Mouse (Mus musculus) thymus, adult 18-20 months (tissue): ENCODE measurements around the gene Trim31.
"Not testable (repeated sequence)": the region's sequence is repeated elsewhere in the genome, so short reads cannot be mapped to it uniquely, and the experiment has no call there.

ENCODE experiments used
- DNase-seq, 2 experiments: peaks; one replicate each; pipeline ENCODE4 v3.0.0; 2022; ENCODE audit warnings: mixed read lengths in 2 of 2

Trim31 gene

DNA sequence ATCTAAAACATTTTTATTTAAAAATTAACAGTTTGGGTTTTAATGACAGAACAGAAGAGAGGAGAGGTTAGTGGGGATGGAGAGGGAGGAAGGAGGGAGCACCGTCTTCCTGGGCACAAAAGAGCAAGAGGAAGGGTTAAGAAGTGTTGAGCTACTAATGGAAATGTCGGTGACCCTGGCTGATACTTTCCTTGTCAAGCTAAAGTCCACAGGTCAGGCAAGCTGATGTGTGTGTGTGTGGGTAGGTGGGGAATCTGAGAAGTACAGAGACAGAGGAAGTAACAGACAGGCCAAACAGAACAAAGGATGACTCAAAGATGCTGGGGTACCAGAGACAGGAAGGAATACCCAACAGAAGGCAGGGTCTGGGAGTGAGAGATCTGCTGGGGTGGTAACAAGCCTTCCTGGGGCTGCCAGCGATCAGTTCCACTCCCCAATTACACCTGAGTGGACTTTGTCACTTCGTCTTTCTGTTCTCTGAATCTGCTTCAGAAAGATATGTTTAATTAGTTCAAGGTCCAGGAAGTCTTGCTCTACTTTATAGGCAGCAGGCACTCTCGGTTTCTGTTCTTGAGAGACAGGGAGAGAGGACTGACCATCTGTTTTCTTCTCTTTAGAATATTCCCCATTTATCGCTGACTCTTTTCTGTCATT is at the start of gene Trim31:
Gene Trim31, plus strand, starts transcription at position 567 of the 654 bp plus-strand sequence.
- no peak for DNase-seq

DNA sequence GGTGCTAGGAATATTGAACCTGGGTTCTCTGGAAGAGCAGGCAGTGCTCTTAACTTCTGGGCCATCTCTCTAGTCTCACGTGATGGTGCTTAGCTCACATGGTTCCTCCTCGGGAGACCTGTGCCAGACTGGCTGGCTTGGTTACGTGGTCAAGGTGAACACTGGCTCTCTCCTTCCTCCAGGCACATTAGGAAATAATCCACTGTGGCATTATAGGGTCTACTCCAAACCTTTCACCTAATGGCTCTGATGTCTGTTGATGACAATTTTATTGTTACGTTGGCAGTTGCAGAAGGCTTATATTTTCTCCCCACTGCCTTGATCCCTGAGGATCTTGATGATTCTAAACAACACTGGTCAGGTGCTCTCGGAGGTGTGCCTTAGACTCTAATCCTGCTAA is 49.0 kb upstream of the Trim31 start:
- DNase-seq, result no peak

DNA sequence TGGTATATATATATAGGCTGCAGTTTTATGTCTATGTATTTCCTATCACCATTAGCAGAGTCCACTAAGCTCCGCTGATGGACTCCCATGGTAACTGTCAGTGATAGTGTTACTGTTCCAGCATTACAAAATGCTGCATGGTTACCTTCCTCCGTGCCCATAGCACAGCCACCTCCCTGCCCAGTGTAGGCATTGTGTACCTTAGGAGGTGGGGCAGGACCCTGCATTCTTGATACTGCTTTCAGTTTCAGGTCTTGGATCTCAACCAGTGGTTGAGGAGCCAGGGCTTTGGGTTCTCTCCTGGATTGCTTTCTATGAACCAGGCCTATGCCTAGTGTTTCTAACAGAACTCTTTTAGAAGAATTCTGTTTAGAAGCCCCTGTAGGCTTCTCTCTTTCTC is 47.9 kb upstream of the Trim31 start:
- no peak for DNase-seq

DNA sequence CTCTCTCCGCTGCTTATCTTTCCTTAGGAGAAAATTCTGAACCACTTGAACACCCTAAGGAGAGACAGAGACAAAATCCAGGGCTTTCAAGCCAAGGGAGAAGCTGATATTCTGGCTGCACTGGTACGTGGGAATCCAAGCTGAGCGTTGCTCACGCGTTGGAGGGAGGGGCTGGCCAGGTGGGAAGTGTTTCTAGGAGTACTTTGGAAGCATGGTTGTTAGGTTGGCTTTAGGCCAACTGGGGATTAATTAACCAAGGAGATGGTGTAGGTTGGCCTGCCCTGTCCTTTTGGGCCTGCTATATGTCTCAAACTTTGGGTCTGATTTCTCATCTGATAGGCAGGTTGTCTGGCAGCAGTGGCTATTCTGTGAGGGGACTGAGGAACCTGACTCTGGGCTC is 46.7 kb upstream of the Trim31 start:
- no peak for DNase-seq

DNA sequence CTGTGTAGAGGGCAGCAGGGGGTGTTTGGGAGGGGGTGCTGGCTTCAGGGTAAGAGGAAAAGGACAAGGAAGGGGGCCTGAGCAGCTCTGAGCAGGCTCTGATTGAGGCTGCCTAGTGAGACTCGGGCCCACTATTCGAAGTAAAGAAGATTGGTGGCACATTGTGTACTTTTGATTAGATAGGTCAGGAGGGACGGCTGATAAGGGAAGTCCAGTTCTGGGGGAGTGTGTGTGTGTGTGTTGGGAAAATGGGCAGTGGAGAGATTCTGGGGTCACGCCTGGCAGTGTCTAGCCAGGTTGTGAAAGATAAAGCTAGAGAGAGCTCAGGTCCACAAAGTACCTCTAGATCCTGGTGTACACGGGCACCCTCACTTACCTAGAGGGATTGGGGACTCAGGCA is 46.3 kb upstream of the Trim31 start:
- no peak for DNase-seq

DNA sequence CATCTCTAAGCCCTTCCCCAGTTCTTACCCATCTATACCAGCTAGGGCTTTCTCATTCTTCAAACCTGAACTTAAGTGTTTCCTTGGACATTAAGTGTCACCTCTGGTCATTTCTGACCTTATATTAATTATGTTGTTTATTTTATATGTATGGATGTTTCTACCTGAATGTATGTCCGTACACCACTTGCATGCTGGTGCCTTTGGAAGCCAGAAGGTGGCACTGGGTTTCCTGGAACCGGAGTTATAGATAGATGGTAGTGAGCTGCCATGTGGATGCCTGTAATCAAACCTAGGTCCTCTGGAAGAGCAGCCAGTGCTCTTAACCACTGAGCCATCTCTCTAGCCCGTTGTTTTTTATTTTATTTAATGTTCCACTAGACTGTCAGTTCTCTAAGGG is 42.4 kb upstream of the Trim31 start:
- no peak for DNase-seq

DNA sequence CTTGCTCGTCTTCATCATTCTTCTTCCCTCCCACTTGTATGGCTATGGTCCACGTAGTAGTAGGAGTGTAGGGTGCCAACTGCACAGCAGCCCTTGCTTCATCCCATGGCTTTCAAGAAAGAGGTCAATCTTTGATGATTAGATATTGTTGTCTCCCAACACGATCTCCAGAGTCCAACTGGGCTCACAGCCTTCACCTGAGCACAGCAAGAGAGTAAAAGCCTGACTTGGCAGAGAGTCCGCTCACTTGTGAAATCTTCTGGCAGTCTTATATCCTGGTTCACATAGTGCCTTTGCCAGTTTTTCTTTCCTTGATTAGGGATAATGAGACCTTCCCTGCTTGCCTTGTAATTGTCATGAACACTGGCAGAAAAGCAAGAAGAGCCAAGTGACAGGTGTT is 41.7 kb upstream of the Trim31 start:
- DNase-seq, result no peak

DNA sequence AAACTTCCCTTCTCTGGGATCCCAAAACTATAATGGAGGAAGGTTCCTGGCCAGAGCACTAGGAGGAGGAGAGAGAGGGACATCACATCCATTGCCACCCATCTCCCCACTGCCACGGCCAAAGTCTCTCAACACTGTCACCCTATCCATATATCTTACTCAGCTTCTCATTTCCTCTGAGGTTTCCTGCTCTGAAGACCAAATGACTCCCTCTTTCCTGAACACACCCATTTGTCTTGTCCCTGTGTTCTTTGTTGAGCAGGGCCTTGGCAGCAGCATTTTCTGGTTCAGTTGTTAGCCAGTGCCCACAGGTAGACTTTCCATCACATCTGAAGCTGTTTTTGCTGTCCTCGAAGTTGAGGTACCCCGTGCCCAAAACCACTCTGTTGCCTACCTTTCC is 39.7 kb upstream of the Trim31 start:
- DNase-seq, result no peak

DNA sequence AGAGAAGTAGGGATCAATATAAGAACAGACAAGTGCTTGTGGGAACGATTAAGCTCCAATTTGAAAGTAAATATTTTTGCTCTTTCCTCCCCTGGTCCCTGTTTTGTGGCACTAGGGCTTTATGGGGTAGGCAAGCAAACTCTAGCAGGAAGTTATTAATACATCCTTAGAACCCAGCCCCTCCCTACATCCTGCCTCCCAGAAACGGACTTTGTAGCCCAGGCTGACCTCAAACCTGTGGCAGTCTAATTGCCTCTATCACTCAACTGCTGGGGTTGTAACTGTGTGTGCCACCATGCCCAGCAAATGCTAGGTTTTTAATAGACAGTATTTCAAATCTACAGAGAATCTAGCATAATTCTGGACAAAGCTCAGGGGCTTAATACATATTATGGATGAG is 36.2 kb upstream of the Trim31 start:
- no peak for DNase-seq

DNA sequence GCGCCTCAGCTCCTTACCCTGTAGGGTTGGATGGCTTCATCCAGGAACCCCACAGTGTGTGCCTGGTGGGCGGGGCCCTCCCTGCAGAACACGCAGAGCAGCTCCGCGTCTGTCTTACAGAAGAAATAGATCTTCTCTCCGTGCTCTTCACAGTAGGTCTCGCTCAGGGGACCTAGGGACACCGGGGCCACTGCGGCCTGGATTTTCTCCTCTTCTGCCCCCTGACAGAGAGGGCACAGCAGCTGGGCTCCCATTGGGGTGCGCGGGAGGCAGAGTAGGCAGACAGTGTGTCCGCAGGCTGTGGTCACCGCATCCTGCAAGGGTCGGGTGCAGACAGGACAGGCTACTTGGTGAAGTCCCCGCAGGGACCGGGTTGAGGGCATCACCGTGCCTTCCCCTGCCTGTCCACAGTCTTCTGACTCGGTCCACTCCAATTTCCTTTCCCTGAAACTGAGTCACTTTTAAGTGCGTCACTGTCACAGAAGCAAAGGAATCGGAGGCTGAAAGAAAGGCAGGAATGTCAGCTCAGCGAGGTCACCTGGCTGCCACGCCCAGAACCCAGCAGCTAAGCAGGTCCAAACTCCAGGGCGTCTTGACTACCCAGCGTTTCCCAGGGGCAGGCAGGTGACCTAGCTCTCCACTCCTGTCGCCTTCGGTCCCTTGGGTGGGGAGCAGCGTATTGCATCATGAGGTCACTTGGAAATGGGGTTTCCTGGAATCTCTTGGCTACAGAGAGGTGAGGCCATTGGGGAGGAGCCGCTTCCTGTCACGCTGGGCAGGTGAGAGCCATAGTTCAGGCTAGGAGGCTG is 31.0 kb upstream of the Trim31 start, which contains the start of gene Trim15:
Gene Trim15, minus strand, starts transcription at position 492 of the 809 bp plus-strand sequence.
- no peak for DNase-seq

DNA sequence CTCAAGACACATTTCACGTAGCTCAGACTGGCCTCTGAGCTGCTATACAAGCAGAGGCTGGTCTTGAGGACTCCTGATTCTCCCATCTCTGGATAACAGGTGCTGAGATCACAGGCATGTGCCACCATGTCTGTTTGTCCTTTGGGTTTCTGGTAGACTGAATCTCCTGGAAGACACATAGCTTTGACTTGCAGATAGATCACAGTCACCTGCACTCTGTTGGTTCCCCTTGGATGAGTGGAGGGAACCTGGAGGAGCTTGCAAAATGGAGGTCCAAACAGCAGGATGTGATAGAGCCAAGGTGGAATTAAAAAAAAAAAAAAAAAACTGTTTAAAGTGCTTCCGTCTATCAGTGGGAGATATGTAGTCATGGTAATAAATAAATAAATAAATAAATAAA is 29.1 kb upstream of the Trim31 start:
- DNase-seq, result no peak

DNA sequence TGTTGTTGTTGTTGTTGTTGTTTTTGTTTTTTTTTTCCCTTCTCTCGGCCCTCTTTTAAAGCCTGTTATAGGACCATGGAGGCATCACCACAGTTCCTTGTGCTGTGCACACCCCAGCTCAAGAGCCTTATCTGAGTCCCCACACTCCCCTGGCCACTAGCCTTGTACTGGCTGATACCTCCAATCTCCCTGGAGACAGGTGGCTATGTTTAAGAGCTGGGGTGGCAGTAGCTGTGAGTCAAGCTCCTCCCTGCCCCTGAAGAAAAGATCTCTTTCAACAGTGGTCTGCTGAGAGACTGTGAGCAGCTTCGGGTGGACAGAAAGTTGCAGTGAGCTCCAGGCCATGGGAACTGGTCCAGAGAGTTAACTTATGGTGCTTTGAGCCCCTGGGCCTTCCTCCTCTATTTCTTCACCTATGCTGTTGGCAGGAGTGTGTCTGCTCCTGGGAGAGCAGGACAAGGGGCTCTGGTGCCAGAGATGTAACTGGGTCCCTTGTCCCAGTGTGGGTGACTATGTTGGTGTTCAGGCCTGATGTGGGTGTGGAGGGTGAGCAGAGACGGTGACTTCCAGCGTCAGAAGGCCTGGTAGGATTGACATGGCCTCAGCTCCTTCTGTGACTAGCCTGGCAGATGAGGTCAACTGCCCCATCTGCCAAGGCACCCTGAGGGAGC is 28.5 kb upstream of the Trim31 start, which contains the start of gene Trim10:
Gene Trim10, plus strand, starts transcription at position 291 of the 671 bp plus-strand sequence.
- DNase-seq, result no peak

DNA sequence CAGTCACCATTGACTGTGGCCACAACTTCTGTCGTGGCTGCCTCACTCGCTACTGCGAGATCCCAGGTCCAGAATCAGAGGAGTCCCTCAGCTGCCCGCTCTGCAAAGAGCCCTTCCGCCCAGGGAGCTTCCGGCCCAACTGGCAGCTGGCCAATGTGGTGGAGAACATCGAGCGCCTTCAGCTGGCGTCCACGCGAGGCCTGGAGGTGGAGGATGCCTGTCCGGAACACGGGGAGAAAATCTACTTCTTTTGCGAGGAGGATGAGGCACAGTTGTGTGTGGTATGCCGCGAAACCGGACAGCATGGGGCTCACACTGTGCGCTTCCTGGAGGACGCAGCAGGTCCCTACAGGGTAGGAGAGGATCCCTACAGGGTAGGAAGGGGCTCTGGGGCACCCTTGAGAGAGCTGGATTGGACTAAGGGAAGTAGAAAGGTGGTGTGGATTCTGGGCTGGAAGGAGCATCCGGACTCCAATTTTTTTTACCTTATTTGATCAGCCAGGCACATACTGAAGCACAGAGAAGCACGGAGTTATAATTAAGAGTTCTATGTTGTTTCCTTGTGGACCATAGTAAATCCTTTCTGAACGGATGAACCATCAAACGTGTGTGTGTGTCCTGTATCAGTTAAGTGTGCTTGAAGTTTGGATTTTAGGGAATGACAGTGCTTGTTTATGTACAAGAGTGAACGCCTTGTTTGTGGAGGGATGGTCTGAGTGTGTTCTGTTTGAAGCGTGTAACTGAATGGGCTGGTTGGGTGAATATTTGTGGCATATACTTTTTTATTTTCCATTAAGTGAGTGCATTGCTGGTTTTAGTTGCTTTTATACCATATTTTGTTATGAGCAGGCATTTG is 27.7 kb upstream of the Trim31 start:
- no peak for DNase-seq

DNA sequence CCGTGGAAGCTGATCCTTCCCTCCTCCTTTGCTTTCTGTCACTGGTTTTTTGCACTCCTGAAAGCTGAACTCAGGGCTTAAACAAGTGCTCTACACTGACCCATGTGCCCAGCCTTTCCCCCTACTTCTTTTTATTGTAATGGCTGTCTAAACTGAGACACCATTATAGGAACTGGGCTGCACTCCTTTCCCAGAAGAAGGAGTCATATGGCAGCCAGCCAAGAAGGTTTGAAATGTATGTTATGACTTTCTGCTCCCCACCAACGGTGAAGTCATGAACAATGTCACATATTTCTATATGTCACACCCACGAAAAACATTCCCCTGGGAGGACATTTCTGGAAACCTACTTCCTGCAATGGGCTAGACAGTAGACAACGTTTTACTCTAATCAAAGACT is 23.3 kb upstream of the Trim31 start:
- DNase-seq, result no peak

DNA sequence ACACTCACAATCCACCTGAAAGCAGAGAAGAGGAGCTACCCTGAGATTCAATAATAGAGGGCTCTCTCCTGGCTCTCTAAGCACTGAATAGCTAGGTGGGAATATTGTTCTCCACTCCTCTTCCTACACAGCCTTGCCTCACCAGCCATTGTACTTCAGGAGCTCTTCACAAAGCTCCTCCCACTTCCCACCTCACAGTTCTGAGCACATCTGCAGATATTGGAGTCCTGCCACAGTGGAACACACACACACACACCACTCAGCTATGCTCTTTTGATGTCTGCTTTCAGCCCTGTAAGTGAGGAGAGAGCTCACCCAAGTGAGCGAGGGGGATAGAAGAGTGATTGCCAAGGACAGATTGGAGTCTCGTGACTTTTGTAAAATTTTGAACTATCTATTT is 14.6 kb upstream of the Trim31 start:
- DNase-seq, result no peak

DNA sequence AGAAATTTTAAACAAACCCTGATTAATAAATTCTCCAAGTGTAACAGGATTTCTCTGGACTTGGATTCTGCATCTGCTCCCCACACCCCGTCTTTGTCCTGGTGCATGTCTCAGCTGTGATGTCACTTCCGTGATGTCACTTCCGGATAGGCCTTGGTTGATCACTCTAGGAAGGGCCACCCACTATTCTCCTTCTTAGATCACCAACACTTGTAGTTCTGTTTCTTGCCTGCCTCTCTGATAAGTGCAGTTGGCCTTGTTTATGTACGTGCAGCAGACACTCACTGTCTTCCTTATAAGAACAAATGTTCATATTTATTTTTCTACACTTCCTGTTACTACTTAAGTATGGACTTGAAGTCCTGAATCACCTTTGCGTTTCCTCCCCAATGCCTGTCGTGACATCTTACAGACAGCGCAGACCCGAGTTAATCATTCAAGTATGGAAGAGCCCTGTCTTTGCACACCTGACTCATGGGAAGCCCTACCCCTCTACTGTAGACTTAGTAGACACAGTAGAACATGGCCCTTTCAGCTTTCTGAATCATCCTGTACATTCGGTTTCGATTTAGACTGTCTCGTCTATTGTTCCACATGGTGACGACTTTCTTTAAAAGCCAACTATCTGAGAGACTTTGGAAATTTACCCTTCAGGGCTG is 12.7 kb upstream of the Trim31 start:
- DNase-seq, result no peak

DNA sequence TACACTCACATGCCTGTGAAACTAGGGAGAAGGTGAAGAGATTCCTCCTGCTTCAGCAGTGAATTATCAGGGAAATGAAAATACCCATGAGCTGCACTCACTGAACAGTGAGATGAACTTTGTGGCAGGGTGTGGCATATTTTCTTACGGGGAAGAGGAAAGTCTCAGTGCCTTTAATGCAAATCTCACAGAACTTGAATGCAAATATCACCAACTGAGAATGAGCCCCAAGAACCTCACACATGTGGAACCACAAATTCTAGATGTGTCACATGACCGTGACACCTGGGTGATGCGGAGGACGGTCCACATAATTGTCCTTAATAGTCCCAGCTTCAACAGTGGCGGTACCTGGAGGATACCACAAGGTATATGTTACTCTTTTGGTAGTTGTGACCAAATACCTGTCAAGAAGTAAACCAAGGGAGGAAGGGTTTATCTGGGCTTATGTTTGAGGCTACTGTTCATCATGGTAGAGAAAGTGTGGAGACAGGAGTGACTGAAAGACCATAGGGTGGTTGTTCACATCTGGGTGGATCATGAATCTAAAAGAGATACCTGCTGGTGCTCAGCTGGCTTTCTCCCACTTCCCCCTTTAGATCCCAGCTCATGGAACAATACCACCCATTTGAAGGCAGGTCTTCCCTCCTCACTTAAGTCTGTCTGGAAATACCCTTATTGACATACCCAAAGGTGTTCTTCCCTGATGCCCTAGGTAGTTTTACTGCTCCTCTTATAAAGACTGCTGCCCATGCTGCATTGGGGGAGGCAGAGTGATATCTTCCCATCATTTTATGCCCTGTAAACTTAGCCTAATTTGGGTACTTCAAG is 7.6 kb upstream of the Trim31 start, which contains the start of gene Trim40:
Gene Trim40, minus strand, starts transcription at position 51 of the 831 bp plus-strand sequence.
- DNase-seq, result no peak

DNA sequence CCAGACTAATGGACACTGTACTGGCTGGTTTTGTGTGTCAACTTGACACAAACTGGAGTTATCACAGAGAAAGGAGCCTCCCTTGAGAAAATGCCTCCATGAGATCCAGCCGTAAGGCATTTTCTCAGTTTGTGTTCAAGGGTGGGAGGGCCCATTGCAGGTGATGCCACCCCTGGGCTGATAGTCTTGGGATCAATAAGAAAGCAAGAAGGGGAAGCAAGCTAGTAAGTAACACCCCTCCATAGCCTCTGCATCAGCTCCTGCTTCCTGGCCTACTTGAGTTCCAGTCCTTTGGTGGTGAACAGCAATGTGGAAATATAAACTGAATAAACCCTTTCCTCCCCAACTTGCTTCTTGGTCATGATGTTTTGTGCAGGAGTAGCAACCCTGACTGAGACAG is 6.4 kb upstream of the Trim31 start:
- not testable (repeated sequence) for DNase-seq

DNA sequence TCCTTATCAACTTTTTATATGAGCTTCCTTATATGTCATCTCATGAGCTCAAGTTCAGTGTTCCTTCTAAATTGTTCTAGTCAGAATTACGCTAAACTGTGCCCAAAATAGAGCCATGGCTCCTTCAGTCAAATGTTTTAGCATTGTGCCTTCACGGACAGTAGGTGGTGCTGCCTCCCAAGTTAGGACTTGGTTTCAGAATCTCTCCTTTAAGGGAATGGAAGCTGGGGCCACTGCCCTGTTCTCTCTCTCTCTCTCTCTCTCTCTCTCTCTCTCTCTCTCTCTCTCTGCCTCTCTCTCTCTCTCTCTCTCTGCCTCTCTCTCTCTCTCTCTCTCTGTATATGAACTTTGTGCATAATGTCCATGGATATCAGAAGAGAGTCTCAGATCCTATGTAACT is 5.6 kb upstream of the Trim31 start:
- no peak for DNase-seq

DNA sequence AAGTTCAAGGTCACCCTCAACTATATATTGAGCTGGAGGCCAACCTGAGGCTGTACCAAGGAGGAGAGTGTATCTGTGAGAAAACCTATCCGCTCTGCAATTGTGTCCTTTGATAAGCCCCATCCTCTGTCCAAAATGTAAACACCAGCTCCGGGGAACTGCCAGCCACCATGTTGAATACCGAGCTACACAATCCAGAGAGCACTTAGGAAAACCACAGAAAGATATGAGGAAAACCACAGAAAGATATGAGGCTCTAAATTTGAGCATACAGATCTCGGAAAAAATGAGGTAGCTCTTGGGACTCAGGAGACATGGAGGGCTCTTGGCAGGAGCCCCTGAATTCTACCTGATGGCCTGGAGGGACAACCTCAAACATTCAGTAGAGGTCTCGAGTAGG is 4.5 kb upstream of the Trim31 start:
- no peak for DNase-seq

DNA sequence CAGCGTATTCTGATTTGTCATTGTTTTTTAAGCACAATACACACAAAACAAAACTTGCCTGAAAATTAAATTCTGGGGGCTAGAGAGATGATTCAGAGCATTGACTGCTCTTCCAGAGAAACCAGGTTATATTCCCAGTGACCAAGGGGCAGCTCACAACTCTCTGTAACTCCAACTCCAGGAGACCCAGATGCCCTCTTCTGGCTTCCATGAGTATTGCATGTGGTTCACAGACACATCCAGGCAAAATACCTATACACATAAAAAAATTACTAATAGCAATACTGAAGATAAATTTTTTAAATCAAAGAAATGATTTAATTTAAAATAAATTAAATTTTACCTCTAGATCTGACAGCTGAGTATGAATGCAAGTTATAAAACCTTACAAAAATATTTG is 1.3 kb upstream of the Trim31 start:
- DNase-seq, result no peak
